Mouse (Mus musculus) small intestine, adult 2 months (tissue): ENCODE results near the gene Apaf1.

Source experiments
- CTCF ChIP-seq: fragments of 200-500 bp; IDR thresholded peaks from 2 replicates; pipeline ENCODE4 v1.5.1; 2012; ENCODE audit warnings: low read depth, mild to moderate bottlenecking, control low read depth, inconsistent platforms, low read length, moderate library complexity, mixed read lengths; ENCODE audit not compliant: insufficient replicate concordance, insufficient read length; ENCODE audit errors: extremely low read depth
- POLR2A ChIP-seq: fragments of 200-500 bp; IDR thresholded peaks from 2 replicates; pipeline ENCODE4 v1.6.1; 2012; ENCODE audit warnings: low read depth, mild to moderate bottlenecking, control low read depth, inconsistent platforms, low read length, moderate library complexity

DNA sequence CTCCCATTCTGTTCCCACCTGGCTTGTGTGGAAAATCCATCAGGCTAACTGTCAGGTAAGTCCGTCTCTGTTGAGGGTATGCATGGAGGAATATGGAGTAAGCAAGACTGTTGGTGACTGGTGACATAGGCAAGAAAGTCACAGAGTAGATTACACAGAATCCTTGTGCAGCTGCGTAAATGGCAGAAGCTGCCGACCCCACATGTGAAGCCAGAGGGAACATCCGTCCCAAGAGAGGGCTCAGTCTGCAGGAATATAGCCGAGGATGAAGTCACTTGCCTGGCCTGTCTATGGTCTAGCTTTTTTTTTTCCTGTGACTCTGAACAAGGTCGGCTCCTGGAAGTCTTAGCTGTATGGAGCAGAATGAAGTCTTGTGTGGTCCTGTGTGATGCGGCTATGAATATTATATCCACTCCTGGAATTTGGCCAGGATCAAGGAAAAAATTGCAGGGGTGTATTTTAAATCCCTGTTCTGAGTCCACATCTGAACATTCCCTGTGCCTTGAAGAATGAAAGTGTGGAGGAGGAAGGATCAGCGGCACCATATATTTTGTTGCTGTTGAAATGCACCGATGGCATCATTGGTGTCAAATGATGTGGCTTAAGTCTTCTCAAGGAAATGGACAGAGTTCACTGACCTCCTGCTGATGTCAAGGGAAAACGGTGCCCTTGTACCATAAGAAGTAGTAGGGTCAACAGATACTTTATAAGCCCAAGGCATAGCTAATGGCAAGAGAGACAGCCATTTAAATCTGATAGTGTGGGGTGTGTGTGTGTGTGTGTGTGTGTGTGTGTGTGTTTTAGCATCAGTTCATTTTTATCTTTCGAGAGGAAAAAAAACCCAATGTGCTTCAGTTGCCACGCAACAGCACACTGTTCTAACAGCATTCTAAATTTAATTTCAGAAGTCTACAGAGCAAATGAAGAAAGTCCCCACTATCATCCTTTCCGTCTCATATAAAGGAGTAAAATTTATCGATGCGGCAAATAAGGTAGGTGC is 141.7 kb downstream of the Apaf1 start:
- TF ChIP-seq CTCF (no peak), POLR2A (no peak)
